Mouse (Mus musculus) cerebellum, adult 8-10 months (tissue): Measurements from ENCODE around the gene Pdzrn4.
"Not testable (repeated sequence)": the region's sequence is repeated elsewhere in the genome, so short reads cannot be mapped to it uniquely, and the experiment has no call there.

Source experiments
- DNase-seq: peaks from one replicate; pipeline ENCODE4 v3.0.0; 2022

Pdzrn4 gene

DNA sequence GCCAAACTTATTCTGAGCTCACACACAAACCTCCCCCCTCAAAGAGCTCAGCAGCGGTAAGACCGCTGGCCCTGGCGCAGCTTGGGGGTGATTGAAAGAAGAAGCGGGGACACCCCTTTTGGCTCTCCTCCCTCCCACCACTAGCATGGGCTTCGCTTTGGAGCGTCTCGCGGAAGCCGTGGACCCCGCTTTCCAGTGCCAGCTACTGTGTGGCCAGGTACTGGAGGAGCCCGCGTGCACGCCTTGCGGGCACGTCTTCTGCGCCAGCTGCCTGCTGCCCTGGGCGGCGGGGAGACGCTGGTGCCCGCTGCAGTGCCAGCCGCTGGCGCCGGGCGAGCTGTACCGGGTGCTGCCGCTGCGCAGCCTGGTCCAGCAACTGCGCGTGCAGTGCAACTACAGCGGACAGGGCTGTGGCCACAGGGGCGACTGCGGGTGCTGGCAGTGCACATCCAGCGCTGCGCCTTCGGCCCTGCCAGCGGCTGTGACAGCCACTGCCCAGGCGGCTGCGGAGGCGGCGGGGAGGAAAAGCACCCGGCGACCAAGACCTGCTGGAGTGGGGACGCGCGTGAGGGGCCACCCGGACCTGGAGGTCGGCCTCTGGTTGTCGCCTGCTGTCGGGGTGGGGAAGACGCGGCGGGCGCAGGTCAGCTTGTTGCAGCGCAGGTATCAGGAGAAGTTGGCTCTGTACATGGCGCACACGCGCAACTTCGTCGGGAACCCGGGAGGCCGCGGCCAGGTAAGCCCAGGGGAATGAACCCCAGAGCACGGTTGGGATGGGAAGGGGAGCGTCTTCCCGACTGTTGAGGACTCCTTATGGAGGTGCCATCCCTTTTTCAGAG lies at the start of gene Pdzrn4:
Gene Pdzrn4, plus strand, starts transcription at position 112 of the 839 bp plus-strand sequence.
- DNase-seq, result no peak

DNA sequence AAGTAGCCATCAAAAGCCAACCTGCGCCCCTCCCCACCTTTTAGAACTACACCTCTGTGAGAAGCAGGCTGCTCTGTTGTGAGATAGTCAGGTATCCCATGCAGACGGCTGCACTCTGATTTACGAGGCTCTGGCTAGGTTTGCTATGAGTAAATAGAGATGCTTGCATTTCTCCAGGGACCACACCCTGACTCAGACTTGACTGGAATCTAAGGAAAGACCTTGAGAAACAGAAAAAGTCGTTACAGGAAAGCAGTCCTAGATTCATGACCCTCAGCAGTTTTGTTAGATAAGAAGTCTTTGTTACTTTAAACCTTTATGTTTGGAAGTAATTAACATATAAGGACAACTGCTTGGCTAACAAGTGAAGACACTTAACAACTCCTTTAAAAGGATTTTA lies 49.3 kb upstream of the Pdzrn4 start:
- DNase-seq, result no peak

GRCm38 (mm10) chr15:92347902-92348301 lies 48.8 kb upstream of the Pdzrn4 start:
- no peak for DNase-seq

GRCm38 (mm10) chr15:92348453-92348852 lies 48.2 kb upstream of the Pdzrn4 start:
- not testable (repeated sequence) for DNase-seq

- no peak for DNase-seq
Measured at GRCm38 (mm10) chr15:92364153-92364552, 32.5 kb upstream of the Pdzrn4 start.

DNA sequence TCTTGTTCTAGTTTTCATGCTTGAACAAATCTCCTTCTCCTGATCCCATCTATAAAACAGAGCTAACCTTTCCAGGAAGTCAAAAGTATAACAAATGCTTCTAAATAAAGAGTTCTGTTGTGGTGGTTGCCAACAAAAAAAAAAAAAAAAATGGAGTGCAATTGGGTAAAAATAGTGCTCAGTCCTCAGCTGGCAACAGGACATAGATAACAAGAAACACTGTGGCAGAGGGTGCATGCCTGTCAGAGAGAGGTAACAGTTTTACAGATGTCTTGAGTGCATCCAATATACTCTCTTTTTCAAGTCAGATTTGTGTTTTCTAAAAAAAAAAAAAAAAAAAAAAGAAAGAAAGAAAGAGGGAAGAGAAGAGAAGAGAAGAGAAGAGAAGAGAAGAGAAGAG lies 32.1 kb upstream of the Pdzrn4 start:
- DNase-seq, result no peak

DNA sequence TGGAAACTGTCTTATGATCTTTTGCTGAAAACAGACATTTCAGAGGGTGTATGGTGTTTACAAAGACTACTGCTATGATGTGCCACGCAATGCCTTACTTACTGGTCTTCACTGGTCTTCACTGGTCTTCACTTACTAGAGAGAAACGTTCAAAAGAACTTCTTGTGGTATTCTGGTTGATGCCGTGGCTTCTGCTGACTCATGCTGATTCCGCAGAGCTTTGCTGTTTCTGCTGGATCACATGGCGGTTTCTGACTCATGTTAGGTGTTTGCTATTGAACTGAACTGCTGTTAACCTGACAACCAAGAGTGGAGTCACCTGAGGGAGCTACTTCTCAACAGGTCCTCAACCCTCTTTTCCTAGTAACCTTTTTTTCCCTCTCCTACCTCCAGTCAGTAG lies 1.9 kb upstream of the Pdzrn4 start:
- no peak for DNase-seq

DNA sequence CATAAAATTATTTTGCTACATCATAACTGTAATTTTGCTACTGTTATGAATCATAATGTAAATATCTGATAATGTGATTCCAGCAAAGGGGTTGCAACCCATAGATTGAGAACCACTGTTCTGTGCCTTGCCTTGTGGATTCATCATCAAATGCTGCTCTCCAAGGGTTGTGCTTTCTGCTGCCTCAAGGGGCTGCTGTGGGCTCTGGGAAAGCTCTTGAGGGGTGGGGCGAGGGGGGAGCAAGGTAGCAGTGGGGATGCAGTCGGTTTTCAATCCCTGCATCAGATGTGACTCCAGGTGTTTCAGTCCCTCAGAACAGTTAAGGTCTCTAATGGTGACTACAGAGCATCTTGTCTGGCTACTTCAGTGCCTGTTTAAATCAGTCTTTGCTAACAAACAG lies 2.1 kb downstream of the Pdzrn4 start:
- DNase-seq, result no peak

DNA sequence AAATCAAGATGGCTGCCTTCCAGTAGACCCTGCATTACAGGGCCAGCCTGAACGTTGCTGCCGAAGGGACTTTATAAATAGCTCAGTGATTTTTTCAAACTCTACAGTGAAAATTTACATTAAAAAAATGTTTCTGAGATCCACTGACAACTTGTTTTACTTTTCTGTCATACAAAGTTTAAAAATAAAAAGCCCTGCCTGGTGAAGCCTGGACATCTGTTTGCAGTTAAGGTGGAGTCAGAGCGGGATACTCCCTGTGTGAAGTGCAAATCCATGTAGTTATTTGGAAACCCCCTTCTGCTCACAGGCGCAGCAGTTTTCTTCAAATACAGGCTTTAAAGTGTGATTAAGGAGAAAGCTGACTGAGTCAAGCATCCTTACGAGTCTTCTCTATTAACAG lies 2.6 kb downstream of the Pdzrn4 start:
- no peak for DNase-seq

- DNase-seq, result no peak
Measured at GRCm38 (mm10) chr15:92401554-92401953, 4.9 kb downstream of the Pdzrn4 start.

DNA sequence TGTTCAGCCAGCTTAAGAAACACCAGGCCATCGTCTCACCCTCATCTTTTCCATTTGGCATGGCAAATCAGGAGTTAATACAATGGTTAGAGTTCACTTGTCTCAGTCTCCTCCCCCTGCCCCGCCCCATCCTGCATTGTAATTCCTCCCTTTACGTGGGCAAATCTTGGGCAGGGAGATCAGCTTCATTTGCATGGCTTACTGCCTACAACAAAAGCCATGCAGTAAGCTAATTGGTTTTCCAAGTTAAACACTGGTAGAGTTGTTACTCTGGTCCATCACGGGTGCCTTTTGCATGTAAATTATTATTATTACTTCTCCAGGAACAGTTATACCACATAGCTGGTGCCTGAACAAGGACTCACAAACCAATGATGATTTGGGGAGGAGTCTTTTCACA lies 18.6 kb downstream of the Pdzrn4 start:
- no peak for DNase-seq

DNA sequence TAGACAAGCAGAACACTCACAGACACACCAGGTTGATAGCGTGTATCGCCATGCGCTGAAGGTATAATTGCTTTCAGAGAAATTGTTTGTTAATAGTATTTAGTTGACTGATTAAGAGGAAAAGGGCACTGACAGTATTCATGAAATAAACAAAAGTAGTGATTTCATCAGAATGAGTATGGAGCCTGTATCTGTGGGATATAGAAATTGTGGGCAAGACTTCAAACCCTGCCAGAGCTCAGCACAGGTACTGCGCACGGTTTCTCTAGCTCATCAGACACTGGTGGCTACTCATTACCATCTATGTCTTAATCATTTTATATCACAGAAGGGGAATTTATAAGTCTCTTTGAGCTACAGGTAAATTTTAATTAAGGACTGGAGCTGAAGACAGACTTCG lies 19.5 kb downstream of the Pdzrn4 start:
- DNase-seq, result no peak

DNA sequence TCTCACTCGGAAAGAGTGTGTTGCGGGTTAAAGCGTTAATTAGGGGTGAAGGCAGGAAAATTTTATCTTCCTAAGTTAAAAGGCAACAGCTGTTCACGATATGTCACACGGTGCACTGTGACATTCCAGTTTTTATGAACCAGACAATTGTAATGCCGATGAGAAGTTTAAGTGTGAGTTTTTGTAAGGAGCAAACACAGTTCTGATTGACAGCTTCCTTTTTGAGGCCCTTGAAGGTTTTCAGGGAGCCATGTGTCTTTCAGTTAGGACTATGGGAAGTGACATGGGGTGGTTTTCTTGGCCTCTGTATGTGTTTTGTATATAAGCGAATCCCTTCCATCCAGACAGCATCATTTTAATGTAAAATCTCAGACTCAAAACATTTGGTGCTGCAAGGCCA lies 20.0 kb downstream of the Pdzrn4 start:
- no peak for DNase-seq

DNA sequence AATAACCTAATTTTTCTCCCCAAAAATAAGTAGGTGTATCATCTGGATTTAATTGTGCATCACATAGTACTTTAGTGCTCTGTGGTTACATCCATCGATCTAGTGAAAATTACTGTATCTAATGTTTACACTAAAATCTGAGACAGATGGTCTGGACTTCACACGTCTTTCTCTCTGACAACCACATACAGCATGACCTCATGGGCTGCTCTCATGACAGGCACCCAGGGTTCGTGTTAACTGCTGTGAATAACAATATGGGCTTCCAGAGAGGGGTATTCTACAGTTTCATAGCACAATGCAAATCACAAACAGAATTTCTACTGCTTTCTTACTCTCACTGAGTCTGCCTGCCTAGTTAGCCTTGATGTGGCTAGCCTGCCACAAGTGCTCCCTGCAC lies 20.4 kb downstream of the Pdzrn4 start:
- no peak for DNase-seq

DNA sequence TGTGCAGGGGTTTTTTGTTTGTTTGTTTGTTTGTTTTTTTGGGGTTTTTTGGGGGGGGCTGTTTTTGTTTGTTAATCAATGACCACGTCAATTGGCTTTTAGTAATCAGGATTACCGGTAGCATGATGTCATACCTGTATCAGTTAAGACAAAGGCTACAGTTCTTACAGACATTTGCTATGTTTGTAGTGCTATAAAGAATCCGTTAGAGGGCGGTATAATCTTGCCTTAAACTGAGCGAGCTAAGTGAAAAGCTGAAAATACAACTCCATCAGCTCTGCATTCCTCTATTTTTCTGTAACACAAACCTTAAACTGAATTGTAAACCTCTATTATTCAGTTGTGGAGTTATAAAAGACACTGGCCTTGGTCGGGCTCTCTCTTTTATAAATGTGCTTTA lies 37.9 kb downstream of the Pdzrn4 start:
- no peak for DNase-seq

DNA sequence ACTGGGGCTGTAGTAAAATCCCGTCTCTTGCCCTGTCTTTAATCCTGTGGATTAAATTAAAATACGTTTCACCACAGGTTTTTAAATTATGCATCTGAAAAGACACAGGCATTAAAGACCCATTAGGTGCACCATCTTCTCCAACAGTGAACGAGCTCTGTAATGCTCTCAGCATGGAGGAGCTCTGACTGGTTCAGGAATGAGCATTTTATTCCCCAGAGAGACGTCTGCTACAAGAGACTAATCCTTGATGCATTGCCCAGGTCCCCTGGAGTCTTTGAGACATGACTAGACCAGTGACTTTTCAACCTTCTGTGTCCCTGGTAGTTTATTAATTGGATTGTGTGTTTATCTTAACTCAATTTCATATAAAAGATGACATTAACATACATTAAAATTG lies 38.6 kb downstream of the Pdzrn4 start:
- DNase-seq, result no peak

- no peak for DNase-seq
Measured at GRCm38 (mm10) chr15:92441630-92442180, 45.0 kb downstream of the Pdzrn4 start.

DNA sequence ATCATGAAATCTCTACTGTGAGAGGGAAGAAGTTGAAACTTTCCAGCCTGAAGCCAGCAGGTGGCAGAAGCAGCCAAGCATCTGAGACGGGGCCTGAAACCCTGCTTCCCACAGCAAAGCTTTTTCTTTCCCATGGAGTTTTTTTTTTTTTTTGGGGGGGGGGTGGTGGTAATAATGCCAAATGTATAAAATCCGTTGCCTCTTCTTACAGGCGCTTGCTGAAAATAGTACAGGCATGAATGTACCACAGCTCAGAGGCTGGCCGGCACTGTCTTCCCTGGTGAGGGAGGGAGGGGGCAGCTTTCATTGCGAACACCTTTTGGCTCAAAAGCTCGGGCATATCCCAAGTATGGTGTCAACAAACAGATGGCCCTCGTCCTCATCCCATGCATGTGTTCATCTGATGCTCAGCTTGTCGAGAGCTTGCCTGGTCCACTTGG lies 51.0 kb downstream of the Pdzrn4 start:
- no peak for DNase-seq

DNA sequence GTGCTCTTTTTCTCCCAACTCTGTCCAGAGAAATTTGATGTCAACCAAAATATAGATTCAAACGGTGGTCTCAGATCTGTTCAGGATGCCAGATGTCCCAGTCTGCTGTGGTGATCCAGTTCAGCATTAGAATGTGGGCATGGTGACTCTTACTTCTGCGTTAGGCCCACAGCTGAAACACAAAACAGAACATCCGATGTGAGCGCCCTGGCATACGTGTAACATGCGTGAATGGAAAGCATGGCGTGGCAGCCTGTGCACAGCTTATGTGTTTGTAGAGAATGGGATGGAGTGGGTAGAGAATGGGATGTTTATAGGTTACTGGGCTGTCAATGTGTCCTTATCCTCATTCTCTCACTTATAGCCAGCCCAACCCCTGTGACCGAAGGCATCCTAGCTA lies 52.4 kb downstream of the Pdzrn4 start:
- no peak for DNase-seq

- DNase-seq, result no peak
Measured at GRCm38 (mm10) chr15:92452620-92453019, 55.9 kb downstream of the Pdzrn4 start.

- DNase-seq, result no peak
Measured at GRCm38 (mm10) chr15:92482198-92482597, 85.5 kb downstream of the Pdzrn4 start.

DNA sequence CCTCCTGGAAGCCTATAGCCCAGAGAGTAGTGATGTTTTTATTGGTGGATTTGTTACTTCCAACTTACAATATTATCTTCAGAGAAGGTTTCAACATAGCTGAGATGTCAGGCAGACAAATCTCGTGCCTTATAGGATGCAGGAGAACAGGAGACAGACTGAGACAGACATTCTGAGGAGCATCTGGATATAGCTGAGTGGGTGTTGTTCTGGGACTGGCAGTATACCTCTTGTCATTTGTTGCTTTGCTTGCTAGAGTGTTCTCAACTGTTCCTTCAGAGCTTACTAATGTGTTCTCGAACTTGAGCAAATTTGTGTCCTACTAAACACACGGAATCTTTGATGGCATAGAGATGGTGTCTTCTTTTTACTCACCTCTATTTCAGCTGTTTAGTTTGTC lies 94.7 kb downstream of the Pdzrn4 start:
- DNase-seq, result no peak

DNA sequence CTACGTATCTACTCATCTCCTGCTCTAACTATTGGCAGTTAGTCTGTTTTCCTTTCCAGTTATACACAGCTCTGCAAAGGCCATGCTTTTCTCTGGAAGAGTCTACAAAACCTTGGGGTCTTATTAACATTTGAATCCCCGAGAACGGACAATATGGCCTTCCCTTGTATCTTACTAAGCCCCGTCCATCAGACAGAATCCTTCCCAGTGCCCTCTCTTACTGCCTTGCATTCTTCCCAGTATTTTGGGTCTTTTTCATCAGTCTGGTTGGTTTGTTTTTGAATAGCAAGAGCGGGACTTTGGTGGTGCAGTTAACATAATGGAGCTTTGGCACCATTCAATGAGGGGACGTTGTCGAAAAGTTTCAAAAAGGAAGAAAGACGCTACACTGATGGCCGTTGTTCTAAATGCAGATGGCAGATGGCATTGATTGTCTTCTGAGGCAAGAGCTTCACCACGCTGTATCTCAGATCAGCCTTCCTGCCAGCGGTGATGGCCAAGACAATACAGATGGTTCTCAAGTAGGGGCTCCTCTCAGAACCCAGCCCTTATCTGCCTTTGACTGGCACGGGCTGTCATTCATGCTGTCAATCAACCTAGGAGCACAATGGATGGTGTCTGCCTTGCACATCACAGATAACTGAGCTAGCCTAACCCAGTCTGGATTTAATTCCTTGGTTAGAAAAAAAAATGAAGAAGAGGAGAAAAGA lies 98.9 kb downstream of the Pdzrn4 start:
- no peak for DNase-seq

- no peak for DNase-seq
Measured at GRCm38 (mm10) chr15:92500276-92500838, 103.7 kb downstream of the Pdzrn4 start.
